Comparison of ENCODE assay signal across 25 mouse cellular contexts in the genomic region with DNA sequence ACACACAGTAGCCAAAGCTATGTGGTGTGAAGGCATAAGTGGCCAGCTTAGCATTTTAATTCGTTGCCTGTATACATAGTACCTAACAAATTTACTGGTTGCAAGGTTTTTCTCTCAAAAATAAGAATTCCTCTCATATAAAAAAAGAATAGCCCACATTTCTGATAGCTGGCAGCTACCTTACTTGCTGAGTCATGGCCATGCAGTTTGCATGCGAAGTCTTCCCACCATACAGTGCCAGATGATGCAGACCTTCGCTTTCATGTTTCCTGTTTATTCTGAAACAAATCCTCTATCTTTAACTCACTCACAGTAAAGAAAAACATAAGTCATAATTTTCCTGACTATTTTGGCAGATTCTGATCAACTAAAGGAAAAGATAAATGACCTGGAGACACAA. TPM values are rescaled to one million over a fixed set of nuclear protein-coding genes. Genes with fewer than 3 reads are reported as not detected.
A peak's percentile ranks its signal among the peaks of the same experiment; 100 is the strongest.
DNase-seq lines count a peak whose midpoint lies in the region; ATAC-seq lines count a peak whose summit lies in the region.
"Had no signal": no experiment of that assay in that cellular context is flagged by ENCODE, and none has a peak within 500 bp of the region (broad histone marks: within the 10 kb centered on the region; RNA-seq: fewer than 3 reads in every experiment).

No protein-coding gene starts in this region.

- no peak overlapping the region for H3K9ac ChIP-seq in liver, embryonic 13.5 days
- H3K9ac ChIP-seq in forebrain, embryonic 13.5 days, result no peak overlapping the region
- H3K9ac ChIP-seq: midbrain, embryonic 12.5 days; neural tube, embryonic 12.5 days had no signal

- ATAC-seq in liver, embryonic 13.5 days (ENCODE audit: low read depth), result no peak
- no peak for ATAC-seq in forebrain, embryonic 13.5 days
- ATAC-seq: forebrain, embryonic 14.5 days had no signal

- H3K27ac ChIP-seq in liver, embryonic 13.5 days, result peak overlapping the region; percentile 40; the same call in 1 of the 2 replicates
- no peak overlapping the region for H3K27ac ChIP-seq in forebrain, embryonic 13.5 days
- H3K27ac ChIP-seq: hindbrain, embryonic 10.5 days; kidney, postnatal 0 days; macrophage; midbrain, embryonic 12.5 days; neural tube, embryonic 12.5 days had no signal

- whole genome bisulfite sequencing in liver, embryonic 13.5 days (ENCODE audit: insufficient replicate concordance), result 49% methylated on average over 3 of the region's 3 CpGs
- 95% methylated on average over 3 of the region's 3 CpGs for WGBS in forebrain, embryonic 13.5 days

- peak; percentile 32 for DNase-seq in right cerebral cortex, adult 18-20 months
- no peak for DNase-seq in right cerebral cortex, postnatal 14 days
- peak; percentile 36 for DNase-seq in c-Kit-positive CD71-positive TER-119-negative erythroid progenitor cells, embryonic 14.5 days (ENCODE audit: low read depth)
- no peak for DNase-seq in liver, embryonic 13.5 days
- no peak for DNase-seq in adrenal gland, postnatal 14 days
- DNase-seq in Muller cell, postnatal 12 days (ENCODE audit: inconsistent ontology term), result no peak
- DNase-seq: adrenal gland, postnatal 36 days; cerebellum, adult 11 months; cerebellum, postnatal 14 days; gastrocnemius, postnatal 36 days; kidney, adult 18-20 months; layer of hippocampus, postnatal 36 days; left cerebral cortex, postnatal 4 days; spleen, adult 18-20 months; thymus, postnatal 4 days had no signal

- no peaks in the 10 kb centered on the region for H3K27me3 ChIP-seq in liver, embryonic 13.5 days
- no peaks in the 10 kb centered on the region for H3K27me3 ChIP-seq in forebrain, embryonic 13.5 days
- H3K27me3 ChIP-seq: midbrain, embryonic 12.5 days; neural tube, embryonic 12.5 days had no signal

- H3K36me3 ChIP-seq in liver, embryonic 13.5 days, result peaks cover 45% of the 10 kb centered on the region
- H3K36me3 ChIP-seq in forebrain, embryonic 13.5 days (ENCODE audit: poor library complexity, severe bottlenecking), result peaks cover 49% of the 10 kb centered on the region

- H3K4me2 ChIP-seq in liver, embryonic 13.5 days, result no peak overlapping the region
- H3K4me2 ChIP-seq in forebrain, embryonic 13.5 days, result no peak overlapping the region
- H3K4me2 ChIP-seq: midbrain, embryonic 12.5 days; neural tube, embryonic 12.5 days had no signal

- peaks cover 35% of the 10 kb centered on the region for H3K4me1 ChIP-seq in liver, embryonic 13.5 days (replicated peaks)
- H3K4me1 ChIP-seq in forebrain, embryonic 13.5 days, result no peaks in the 10 kb centered on the region
- H3K4me1 ChIP-seq: hindbrain, embryonic 10.5 days; midbrain, embryonic 12.5 days; neural tube, embryonic 12.5 days had no signal

- no peak overlapping the region for H3K4me3 ChIP-seq in liver, embryonic 13.5 days (replicated peaks)
- no peak overlapping the region for H3K4me3 ChIP-seq in forebrain, embryonic 13.5 days
- H3K4me3 ChIP-seq: hindbrain, embryonic 10.5 days; midbrain, embryonic 12.5 days; neural tube, embryonic 12.5 days had no signal

- no peaks in the 10 kb centered on the region for H3K9me3 ChIP-seq in liver, embryonic 13.5 days (replicated peaks)
- no peaks in the 10 kb centered on the region for H3K9me3 ChIP-seq in forebrain, embryonic 13.5 days (replicated peaks)
- H3K9me3 ChIP-seq: hindbrain, embryonic 10.5 days; midbrain, embryonic 12.5 days; neural tube, embryonic 12.5 days had no signal

RNA-seq across cellular contexts. Expression of a gene that starts 18.5 kb away (rescaled TPM):
- 16.7 and 16.8 TPM in 2 replicates for polyA plus RNA-seq in liver, embryonic 13.5 days (2015; fragmentation: Nextera tagmentation; extraction: Ambion mirVana)
- total RNA-seq in adrenal gland, postnatal 14 days (2021), result 11.0 and 13.0 TPM in 2 replicates
- polyA plus RNA-seq in forebrain, embryonic 13.5 days (2015; fragmentation: Nextera tagmentation; extraction: Ambion mirVana), result 10.2 and 13.4 TPM in 2 replicates

RNA-seq across cellular contexts. Expression of a gene that starts 18.6 kb away (rescaled TPM):
- not detected in 2 replicates for polyA plus RNA-seq in liver, embryonic 13.5 days (2015; fragmentation: Nextera tagmentation; extraction: Ambion mirVana)
- total RNA-seq in adrenal gland, postnatal 14 days (2021), result not detected in 2 replicates
- polyA plus RNA-seq in forebrain, embryonic 13.5 days (2015; fragmentation: Nextera tagmentation; extraction: Ambion mirVana), result not detected in 2 replicates
- total RNA-seq: adrenal gland, postnatal 36 days; gastrocnemius, postnatal 36 days; layer of hippocampus, postnatal 36 days; left cerebral cortex, postnatal 4 days; liver, adult 2 months had no signal
- polyA plus RNA-seq: forebrain, embryonic 14.5 days; heart, embryonic 16.5 days; hindbrain, embryonic 10.5 days; kidney, postnatal 0 days; liver, adult 2 months; lung, embryonic 16.5 days; macrophage; midbrain, embryonic 12.5 days; neural tube, embryonic 12.5 days had no signal

Comparison
In these comparisons a context has a peak if more than half of its experiments do, and no peak if none do; other contexts are left out.
1. DNase-seq: peak in right cerebral cortex, adult 18-20 months (single experiment) and c-Kit-positive CD71-positive TER-119-negative erythroid progenitor cells, embryonic 14.5 days (single experiment); none in right cerebral cortex, postnatal 14 days (single experiment), liver, embryonic 13.5 days (single experiment), adrenal gland, postnatal 14 days (single experiment) and Muller cell, postnatal 12 days (single experiment).